Mouse (Mus musculus) heart, postnatal 0 days (tissue): ENCODE measurements around the gene Car5a. TPM values are rescaled to one million over a fixed set of nuclear protein-coding genes. Genes with fewer than 3 reads are reported as not detected.

Experiments
- ATAC-seq: fragments of 200-750 bp; cut with Nextera tagmentation; 2 replicates; pipeline ENCODE4 v1.8.0; 2017; ENCODE audit warnings: low read depth, moderate number of reproducible peaks, moderate library complexity; ENCODE audit not compliant: insufficient read depth
- DNase-seq: peaks from one replicate; pipeline ENCODE4 v3.0.0-alpha.2; 2016; ENCODE audit warnings: low spot score
- H3K27ac ChIP-seq: fragments of 300-500 bp; sonication (generic); 2 replicates; pipeline ENCODE4 v1.5.1; 2014; ENCODE audit warnings: low read depth, mild to moderate bottlenecking
- H3K27me3 ChIP-seq: fragments of 300-500 bp; sonication (generic); 2 replicates; pipeline ENCODE4 v1.6.1; 2014; ENCODE audit warnings: low read length, mixed read lengths; ENCODE audit not compliant: control insufficient read depth, insufficient read depth
- H3K36me3 ChIP-seq: fragments of 300-500 bp; sonication (generic); replicated peaks from 2 replicates; pipeline ENCODE4 v1.6.1; 2014; ENCODE audit warnings: low read length, mixed read lengths; ENCODE audit not compliant: control insufficient read depth, insufficient read depth
- H3K4me1 ChIP-seq: fragments of 300-500 bp; sonication (generic); 2 replicates; pipeline ENCODE4 v1.6.1; 2014; ENCODE audit warnings: antibody characterized with exemption; ENCODE audit not compliant: control insufficient read depth, insufficient read depth
- H3K4me2 ChIP-seq: fragments of 300-500 bp; sonication (generic); 2 replicates; pipeline ENCODE4 v1.6.1; 2014; ENCODE audit warnings: low read depth, mild to moderate bottlenecking, low read length, moderate library complexity
- H3K4me3 ChIP-seq: fragments of 300-500 bp; sonication (generic); 2 replicates; pipeline ENCODE4 v1.5.1; 2014; ENCODE audit warnings: low read depth, low read length
- H3K9ac ChIP-seq: fragments of 300-500 bp; sonication (generic); replicated peaks from 2 replicates; pipeline ENCODE4 v1.6.1; 2014; ENCODE audit warnings: low read depth, low read length, mixed read lengths
- H3K9me3 ChIP-seq: fragments of 300-500 bp; sonication (generic); replicated peaks from 2 replicates; pipeline ENCODE4 v1.6.1; 2016; ENCODE audit warnings: low read length; ENCODE audit not compliant: control insufficient read depth
- CTCF ChIP-seq: IDR thresholded peaks from 2 replicates; pipeline ENCODE4 v1.5.1; 2016; ENCODE audit warnings: antibody characterized with exemption, control low read depth, low read depth
- EP300 ChIP-seq: IDR thresholded peaks from 2 replicates; pipeline ENCODE4 v1.6.1; 2016; ENCODE audit warnings: antibody characterized with exemption, low read depth
- WGBS: fragments of 180-500 bp; shearing (Covaris S2); extraction: QIAGEN DNeasy Blood & Tissue Kit; methylation state at CpG from one replicate; pipeline ENCODE4 v1.1.7; 2014; 5-methylcytosine and 5-hydroxymethylcytosine counted together
- polyA plus RNA-seq: library from polyadenylated mRNA; unstranded; fragments of >200 nt; fragmentation: Nextera tagmentation; extraction: Ambion mirVana; gene quantifications from 2 replicates; pipeline ENCODE4 v1.2.1, GENCODE M21; 2015
- total RNA-seq: library from RNA; depleted of rRNA; stranded (reverse); fragments of >200 nt; gene quantifications from 2 replicates; pipeline ENCODE4 v1.2.3, GENCODE M21; 2014; ENCODE audit warnings: low replicate concordance

Car5a gene
- total and polyA plus RNA-seq, 2 experiments from 2014 or later: not detected

DNA sequence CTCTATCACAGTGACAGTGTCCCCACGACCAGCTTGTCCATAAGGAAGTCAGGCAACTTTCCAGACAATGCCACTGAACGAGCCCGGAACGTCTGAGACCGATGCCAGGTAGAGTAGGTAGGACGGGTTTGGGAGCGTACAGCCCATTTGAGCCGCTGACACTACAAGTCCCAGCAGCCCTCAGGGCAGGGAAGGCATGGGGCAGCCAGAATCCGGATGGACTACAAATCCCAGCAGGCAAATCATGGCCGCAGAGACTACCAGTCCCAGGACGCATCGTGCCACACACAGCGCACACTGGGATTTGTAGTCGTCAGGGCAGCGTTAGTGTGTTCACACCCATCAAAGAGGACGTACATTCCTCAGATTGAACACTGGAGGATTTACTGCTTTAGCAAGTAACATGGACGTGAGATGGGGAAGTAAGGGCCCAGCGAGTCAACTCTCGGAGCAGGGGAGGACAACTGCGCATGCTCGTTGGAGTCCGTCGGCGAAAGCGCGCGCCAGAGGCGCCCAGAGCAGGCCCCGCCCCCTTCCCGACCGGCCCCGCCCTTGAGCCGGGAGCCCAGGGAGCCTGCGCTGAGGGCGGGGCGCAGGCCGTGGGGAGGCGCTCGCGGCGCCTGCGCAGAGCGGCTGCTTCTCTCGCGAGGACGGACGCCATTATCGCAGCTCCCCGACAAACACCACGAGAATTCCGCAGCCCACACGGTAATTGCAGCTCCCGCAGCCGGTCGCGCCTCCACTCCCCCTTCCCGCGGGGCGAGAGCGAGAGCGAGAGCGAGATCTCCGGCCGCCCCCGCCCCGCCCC, 5.4 kb upstream of the Car5a start:
- H3K9me3 ChIP-seq: no peaks in the 10 kb centered on the region
- H3K4me3 ChIP-seq: peak overlapping the region; percentile 75
- no peaks in the 10 kb centered on the region for H3K27me3 ChIP-seq
- peak overlapping the region; percentile 68 for H3K4me2 ChIP-seq
- TF ChIP-seq CTCF: 0 out of 2 replicates have a peak, but pooled peaks have one; percentile 3
- TF ChIP-seq EP300: no peak
- peak overlapping the region; percentile 99 for H3K27ac ChIP-seq
- H3K36me3 ChIP-seq: peaks cover 17% of the 10 kb centered on the region
- H3K4me1 ChIP-seq: peaks cover 21% of the 10 kb centered on the region
- WGBS: under 1% methylated on average over 57 of the region's 66 CpGs
- DNase-seq (peak; percentile 99), ATAC-seq (peak; percentile 91)
- peak overlapping the region; percentile 97 for H3K9ac ChIP-seq

- WGBS: 48% methylated on average over 6 of the region's 6 CpGs
- no peaks in the 10 kb centered on the region for H3K27me3 ChIP-seq
- H3K9me3 ChIP-seq: no peaks in the 10 kb centered on the region
- DNase-seq (no peak), ATAC-seq (no peak)
- peak within 1 kb of the TSS; percentile 99 for H3K27ac ChIP-seq
- H3K4me3 ChIP-seq: peak within 1 kb of the TSS; percentile 75
- peak within 1 kb of the TSS; percentile 97 for H3K9ac ChIP-seq
- H3K4me1 ChIP-seq: peaks cover 21% of the 10 kb centered on the region
- TF ChIP-seq CTCF (no peak), EP300 (no peak)
- H3K36me3 ChIP-seq: peaks cover 14% of the 10 kb centered on the region
- peak within 1 kb of the TSS; percentile 68 for H3K4me2 ChIP-seq
Measured at GRCm38 (mm10) chr8:121949222-121949800, 4.6 kb upstream of the Car5a start, which contains the start of gene Banp. TSS of gene Banp (plus strand) at chr8:121949750.

DNA sequence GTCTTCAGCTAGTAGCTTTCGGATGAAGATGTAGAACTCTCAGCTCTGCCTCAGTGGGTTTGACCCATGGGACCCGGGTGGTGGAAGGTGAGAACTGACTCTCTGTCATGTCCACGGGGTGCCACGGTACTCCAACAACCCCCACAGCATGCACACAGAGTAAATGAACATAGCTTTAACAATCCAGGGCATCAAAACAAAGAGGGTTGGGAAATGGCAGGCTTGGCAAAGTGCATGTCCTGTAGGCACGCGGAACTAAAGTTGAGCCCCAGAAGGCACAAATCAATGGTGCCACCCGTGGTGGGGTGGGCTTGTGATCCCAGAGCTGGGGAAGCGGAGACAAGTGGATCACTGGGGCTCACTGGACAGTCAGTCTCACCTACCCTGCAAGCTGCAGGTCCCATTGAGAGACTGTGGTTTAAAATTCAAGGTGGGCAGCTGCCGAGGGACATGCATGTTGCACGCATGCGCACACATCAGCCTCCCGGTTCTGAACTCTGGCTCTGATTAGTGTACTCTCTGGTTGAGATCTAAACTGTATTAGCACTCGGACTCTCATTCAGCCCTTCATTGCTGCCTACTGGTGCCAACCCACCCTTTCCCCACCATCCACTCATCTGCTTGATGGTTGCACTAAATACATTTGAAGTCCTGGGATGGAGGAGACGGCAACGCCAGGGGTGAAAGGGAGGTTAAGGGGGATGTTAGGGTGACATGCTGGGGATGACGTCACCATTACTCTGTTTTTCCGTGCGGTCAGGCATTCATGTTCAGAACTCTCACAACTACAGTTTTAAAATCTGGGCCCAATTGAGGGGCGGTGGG, 3.8 kb upstream of the Car5a start:
- 44% methylated on average over 19 of the region's 19 CpGs for WGBS
- ATAC-seq (no peak), DNase-seq (no peak)
- peaks cover 10% of the 10 kb centered on the region; the same call in 1 of the 2 replicates for H3K36me3 ChIP-seq
- H3K9ac ChIP-seq: peak overlapping the region; percentile 51
- peak overlapping the region; percentile 66 for H3K4me2 ChIP-seq
- TF ChIP-seq EP300 (no peak), CTCF (no peak)
- H3K27ac ChIP-seq: peak overlapping the region; percentile 79
- peak overlapping the region; percentile 40 for H3K4me3 ChIP-seq
- no peaks in the 10 kb centered on the region for H3K27me3 ChIP-seq
- peaks cover 21% of the 10 kb centered on the region for H3K4me1 ChIP-seq
- H3K9me3 ChIP-seq: no peaks in the 10 kb centered on the region

GRCm38 (mm10) chr8:121947753-121948141, 3.0 kb upstream of the Car5a start:
- ATAC-seq: peak; percentile 12; the same call in 1 of the 2 replicates
- peak overlapping the region; percentile 66 for H3K4me2 ChIP-seq

More at GRCm38 (mm10) chr8:121947753-121948141, 3.0 kb upstream of the Car5a start:
- Histone ChIP-seq H3K4me3 (peak overlapping the region; percentile 40), H3K36me3 (0 out of 2 replicates have a peak, but pooled peaks cover 2% of the 10 kb centered on the region), H3K9me3 (no peaks in the 10 kb centered on the region), H3K27me3 (no peaks in the 10 kb centered on the region), H3K27ac (peak overlapping the region; percentile 79), H3K9ac (peak overlapping the region; percentile 51), H3K4me1 (peaks cover 21% of the 10 kb centered on the region)
- under 1% methylated on average over 18 of the region's 18 CpGs for WGBS
- TF ChIP-seq CTCF: no peak
- peak; percentile 66; the same call in 1 of the 2 replicates for TF ChIP-seq EP300
- peak; percentile 95 for DNase-seq
